ENCODE assay signal across 19 mouse cellular contexts in the genomic region with DNA sequence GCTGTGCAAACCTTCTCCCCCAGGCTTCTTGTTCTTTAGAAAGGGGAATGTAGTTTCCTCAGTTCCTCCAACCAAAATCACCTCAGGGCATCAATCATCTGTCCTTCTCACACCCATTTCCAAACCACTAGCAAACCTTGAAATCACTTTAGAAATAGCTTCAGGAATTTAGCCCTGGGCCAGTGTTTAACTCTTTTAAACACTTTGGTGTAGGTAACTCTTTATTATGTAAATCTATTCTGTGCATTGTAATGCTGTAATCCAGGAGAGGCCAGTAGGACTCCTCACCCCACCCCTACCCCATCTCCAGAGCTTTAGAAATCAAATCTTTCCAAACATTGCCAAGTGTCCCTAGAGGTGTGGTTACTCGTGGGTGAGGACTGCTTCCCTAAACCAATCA.
DNase-seq lines count a peak whose midpoint lies in the region; TF ChIP-seq lines count a peak whose summit lies in the region.
"Had no signal": no experiment of that assay in that cellular context is flagged by ENCODE, and none has a peak within 500 bp of the region (broad histone marks: within the 10 kb centered on the region; RNA-seq: fewer than 3 reads in every experiment).

No protein-coding gene starts in this region.

- no peak overlapping the region for H3K9ac ChIP-seq in ES-E14 (ENCODE audit: insufficient read depth, low read depth, low read length, poor library complexity, severe bottlenecking)
- H3K9ac ChIP-seq: embryonic facial prominence, embryonic 13.5 days; embryonic facial prominence, embryonic 15.5 days; forebrain, embryonic 12.5 days had no signal

- H3K9me3 ChIP-seq in ES-E14 (ENCODE audit: control insufficient read depth, insufficient read depth, low read depth, low read length): no peaks in the 10 kb centered on the region
- H3K9me3 ChIP-seq: embryonic facial prominence, embryonic 13.5 days; embryonic facial prominence, embryonic 15.5 days; forebrain, embryonic 10.5 days; forebrain, embryonic 12.5 days had no signal

- H3K4me3 ChIP-seq in ES-E14 (ENCODE audit: insufficient read depth in 1 of 2, low read depth in 1 of 2, low read length in 2 of 2, poor library complexity in 1 of 2, severe bottlenecking in 1 of 2): no peak overlapping the region
- H3K4me3 ChIP-seq: embryonic facial prominence, embryonic 13.5 days; embryonic facial prominence, embryonic 15.5 days; erythroblast, embryonic 14.5 days; forebrain, embryonic 10.5 days; forebrain, embryonic 12.5 days had no signal

- no peak overlapping the region for H3K27ac ChIP-seq in ES-E14 (ENCODE audit: insufficient read depth, low read depth, low read length, poor library complexity, severe bottlenecking)
- H3K27ac ChIP-seq: embryonic facial prominence, embryonic 13.5 days; embryonic facial prominence, embryonic 15.5 days; forebrain, embryonic 10.5 days; forebrain, embryonic 12.5 days had no signal

- in situ Hi-C loops in ES-E14 (cut with MboI; ENCODE audit: low sequenced_read_pairs in 2 of 2, unreplicated experiment in 2 of 2): no loop called here

- DNase-seq in ES-E14 (ENCODE audit: low read depth, low spot score): peak; percentile 54
- DNase-seq in WW6 (ENCODE audit: low read depth, low spot score): peak; percentile 14
- DNase-seq in lung, postnatal 10 days: no peak
- no peak for DNase-seq in urinary bladder, postnatal 14 days (ENCODE audit: low spot score)
- no peak for DNase-seq in cerebellum, adult 9-11 months
- DNase-seq: adrenal gland, adult 8-10 months; adrenal gland, postnatal 14 days; adrenal gland, postnatal 36 days; cerebellum, adult 11-12 months; cerebellum, adult 2 months; cerebellum, adult 9-10 months; cerebellum, postnatal 14 days; cerebellum, postnatal 36 days; embryo, embryonic 11 days had no signal

- no peaks in the 10 kb centered on the region for H3K4me1 ChIP-seq in ES-E14 (ENCODE audit: control insufficient read depth in 2 of 2, insufficient read depth in 2 of 2, low read length in 2 of 2, poor library complexity in 1 of 2)
- H3K4me1 ChIP-seq: embryonic facial prominence, embryonic 13.5 days; embryonic facial prominence, embryonic 15.5 days; forebrain, embryonic 10.5 days; forebrain, embryonic 12.5 days had no signal

- H3K36me3 ChIP-seq in ES-E14 (ENCODE audit: control insufficient read depth, insufficient read depth, low read length, poor library complexity, severe bottlenecking): no peaks in the 10 kb centered on the region
- H3K36me3 ChIP-seq: embryonic facial prominence, embryonic 13.5 days; embryonic facial prominence, embryonic 15.5 days; forebrain, embryonic 10.5 days; forebrain, embryonic 12.5 days had no signal

TF ChIP-seq in ES-E14, 5 proteins besides CTCF, POLR2A, EP300 and RAD21:
- 0 out of 2 replicates have a peak, but pooled peaks have one; percentile 6 for TF ChIP-seq CHD2 (IDR thresholded peaks at IDR 0.05; ENCODE audit: low read depth, low read length)
- no peak for TF ChIP-seq ZNF384 (IDR thresholded peaks at IDR 0.05; ENCODE audit: low read depth, low read length)
TF ChIP-seq in ES-E14: peak in this region for 1.

Comparison
In these comparisons a context has a peak if more than half of its experiments do, and no peak if none do; other contexts are left out.
1. DNase-seq: peak in ES-E14 (single experiment) and WW6 (single experiment); none in lung, postnatal 10 days (single experiment), urinary bladder, postnatal 14 days (single experiment) and cerebellum, adult 9-11 months (single experiment).